Mouse (Mus musculus): ENCODE data around the gene Esx1.

The Esx1 gene

DNA sequence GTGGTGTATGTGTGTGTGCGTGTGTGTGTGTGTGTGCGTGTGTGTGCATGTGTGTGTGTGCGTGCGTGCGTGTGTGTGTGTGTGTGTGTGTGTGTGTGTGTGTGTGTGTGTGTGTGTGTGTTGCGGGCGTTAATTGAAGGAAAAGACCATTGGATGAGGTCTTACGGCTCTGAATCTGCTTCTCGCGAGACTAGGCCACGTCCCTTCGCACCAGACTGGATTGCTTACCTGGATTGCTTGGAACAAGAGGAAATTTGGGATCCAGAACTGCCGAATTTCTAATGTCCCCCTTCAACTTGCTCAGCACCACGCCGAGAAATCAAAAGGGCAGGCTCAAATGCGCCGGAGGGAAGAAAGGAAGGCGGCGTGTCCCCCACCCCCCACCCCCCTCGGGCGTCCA, at the start of gene Esx1:
TSS of gene Esx1 (minus strand) at position 366 of the 400 bp plus-strand sequence.
- in situ Hi-C loops (cut with MboI, MseI): loop anchor here (10.0 kb wide), 1 partner anchor 1833 kb away; no protein-coding TSS in a partner anchor

DNA sequence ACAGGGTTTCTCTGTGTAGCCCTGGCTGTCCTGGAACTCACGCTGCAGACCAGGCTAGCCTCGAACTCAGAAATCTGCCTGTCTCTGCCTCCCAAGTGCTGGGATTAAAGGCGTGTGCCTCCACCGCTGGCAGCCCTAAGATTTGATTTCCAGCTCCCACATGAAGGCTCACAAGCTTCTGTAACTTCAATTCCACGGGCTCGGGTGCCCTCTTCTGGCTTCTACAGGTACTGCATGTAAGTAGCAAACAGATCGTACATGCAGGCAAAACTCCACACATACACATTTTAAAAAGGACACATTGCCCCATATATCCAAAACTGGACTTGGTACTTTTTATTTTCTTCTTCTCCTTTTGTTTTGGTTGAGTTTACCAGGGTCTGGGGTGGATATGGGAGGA, 48.1 kb upstream of the Esx1 start:
- in situ Hi-C loops (cut with MboI, MseI): no loop called here

DNA sequence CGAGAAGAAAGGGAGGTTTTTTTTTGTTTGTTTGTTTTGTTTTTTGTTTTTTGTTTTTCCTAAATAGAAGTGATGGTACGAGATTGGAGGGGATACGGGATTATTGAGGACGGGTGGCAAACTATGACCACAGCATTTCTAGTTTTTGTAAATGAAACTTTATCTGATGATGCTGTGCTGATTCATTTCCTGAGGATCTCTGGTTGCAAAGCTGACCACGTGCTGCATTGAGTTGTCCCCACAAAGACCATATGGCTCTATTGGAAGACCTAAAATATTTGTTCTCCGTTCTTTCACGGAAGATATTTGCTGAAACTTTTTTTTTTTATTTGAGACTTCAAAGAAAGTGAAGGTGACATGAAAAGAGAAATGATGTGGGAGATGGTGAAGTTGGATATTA, 45.8 kb upstream of the Esx1 start:
- in situ Hi-C loops (cut with MboI, MseI): no loop called here

DNA sequence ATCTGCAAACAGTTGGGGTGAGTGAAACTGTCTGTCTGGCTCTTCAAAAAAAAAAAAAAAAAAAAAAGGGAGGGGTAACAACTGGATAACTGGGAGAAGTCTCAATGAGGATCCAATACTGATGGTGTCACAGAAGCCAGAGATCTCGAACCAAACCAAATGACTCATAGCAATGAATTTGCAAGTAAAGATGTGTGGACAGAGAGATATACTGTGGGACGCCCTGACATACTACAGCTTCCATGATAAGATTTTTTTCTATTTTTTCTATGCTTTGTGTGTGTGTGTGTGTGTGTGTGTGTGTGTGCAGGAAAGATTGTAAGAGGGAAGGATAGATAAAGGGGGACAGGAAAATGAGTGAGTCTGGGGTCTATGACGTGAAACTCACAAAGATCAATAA, 43.7 kb upstream of the Esx1 start:
- in situ Hi-C loops (cut with MboI, MseI): no loop called here

DNA sequence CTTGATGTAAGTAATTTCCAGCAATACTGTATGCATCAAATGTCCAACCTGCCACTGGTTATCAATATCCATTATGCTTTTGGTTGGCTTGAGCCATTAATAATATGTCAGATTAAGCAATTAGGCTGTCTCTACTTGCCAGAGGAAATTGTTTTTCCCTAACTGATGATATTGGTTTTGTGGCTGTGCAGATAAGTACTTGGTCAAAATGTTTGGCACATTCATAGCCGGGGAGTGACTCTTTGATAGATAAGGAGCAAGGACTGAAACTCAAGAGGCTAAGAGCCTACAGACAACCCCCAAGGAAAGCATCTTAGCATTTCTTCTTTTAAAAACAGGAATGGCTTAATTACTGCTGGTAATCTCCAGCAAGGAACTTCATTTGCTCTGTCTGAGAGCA, 40.8 kb upstream of the Esx1 start:
- in situ Hi-C loops (cut with MboI, MseI): no loop called here

DNA sequence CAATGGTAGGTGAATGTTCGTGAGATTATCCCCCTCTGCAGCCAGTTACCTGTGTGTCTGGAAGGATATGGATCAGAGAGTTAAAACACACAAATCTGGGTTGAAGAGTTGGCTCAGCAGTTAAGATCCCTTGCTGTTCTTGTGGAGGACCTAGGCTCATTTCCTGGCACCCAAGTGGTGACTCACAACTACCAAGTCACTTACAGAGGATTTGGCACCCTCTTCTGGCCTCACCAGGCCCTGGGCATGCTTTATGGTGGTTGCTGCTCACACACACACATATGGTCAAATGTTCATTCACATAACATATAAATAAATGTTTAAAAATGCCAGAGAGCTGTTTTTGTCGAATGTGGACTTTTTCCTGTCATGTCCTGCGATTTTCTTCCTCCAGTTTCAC, 39.1 kb upstream of the Esx1 start:
- in situ Hi-C loops (cut with MboI, MseI): no loop called here

DNA sequence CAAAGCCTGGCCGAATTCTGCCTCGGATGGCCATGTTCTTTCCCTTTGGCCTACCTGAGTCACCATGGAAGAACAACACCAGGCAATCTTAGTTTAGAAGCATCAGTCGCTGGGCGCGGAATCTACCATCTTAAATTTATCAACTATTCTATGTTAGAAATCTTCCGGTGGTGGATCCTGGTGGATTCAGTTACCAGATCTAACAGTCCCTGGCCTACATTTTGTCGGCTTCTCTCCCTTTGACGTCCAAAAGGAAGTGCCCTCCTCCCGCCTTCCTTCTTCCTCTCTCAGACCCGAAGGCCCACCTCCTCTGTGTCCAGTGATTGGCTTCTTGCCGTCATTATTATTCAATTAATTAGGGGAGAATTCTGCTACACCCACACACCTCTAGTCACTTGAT, 27.2 kb upstream of the Esx1 start:
- in situ Hi-C loops (cut with MboI, MseI): no loop called here

DNA sequence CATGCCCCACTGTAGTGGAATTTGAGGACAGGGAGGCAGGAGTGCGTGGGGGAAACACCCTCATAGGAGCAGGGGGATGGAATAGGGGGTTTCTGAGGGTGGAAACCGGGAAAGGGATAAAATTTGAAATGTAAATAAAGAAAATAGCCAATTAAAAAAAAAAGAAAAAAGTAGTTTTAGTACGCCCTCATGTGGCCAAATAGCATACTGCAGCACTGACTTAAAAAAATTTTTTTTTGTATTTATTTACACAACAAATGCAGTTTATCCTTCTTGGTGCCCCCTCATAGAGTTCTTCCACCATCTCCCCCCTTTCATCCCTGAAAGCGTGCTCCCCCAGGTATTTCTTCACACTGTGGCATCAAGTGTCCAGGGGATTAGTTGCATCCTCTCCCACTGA, 22.8 kb upstream of the Esx1 start:
- in situ Hi-C loops (cut with MboI, MseI): loop anchor here (5.0 kb wide), 1 partner anchor 47 kb away; no protein-coding TSS in a partner anchor

DNA sequence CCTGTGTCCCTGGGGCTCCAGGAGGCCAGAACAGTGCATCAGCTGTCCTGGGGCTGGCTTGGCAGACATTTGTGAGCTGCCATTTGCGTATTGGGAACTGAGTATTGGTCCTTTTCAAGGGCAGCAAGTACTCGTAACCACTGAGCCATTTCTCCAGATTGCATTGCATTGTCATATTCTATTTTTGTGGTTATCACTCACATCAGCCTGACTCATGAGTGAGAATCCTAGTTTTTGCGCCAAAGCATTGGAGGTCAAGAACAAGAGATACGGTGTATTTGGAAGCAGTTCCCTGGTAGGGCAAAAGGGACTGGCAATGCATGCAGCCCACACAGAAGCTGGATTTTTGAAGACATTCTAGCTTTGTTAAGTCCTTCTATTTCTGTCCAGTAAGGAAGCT, 21.8 kb upstream of the Esx1 start:
- in situ Hi-C loops (cut with MboI, MseI): loop anchor here (5.0 kb wide), 1 partner anchor 46 kb away; no protein-coding TSS in a partner anchor

DNA sequence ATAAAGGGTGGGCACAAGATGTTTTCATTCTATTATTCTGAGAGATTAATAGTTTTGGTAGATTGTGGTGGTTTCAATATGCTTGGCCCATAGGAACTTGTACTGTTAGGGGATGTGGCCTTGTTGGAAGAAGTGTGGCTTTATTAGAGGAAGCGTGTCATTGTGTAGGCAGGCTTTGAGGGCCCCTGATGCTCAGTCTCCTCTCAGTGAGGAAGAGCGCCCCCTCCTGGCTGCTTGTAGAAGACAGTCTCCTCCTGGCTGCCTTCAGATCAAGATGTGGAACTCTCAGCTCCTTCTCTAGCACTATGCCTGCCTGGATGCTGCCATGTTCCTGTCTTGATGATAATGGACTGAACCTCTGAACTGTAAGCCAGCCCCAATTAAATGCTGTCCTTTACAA, 20.7 kb upstream of the Esx1 start:
- in situ Hi-C loops (cut with MboI, MseI): loop anchor here (5.0 kb wide), 1 partner anchor 45 kb away; no protein-coding TSS in a partner anchor

DNA sequence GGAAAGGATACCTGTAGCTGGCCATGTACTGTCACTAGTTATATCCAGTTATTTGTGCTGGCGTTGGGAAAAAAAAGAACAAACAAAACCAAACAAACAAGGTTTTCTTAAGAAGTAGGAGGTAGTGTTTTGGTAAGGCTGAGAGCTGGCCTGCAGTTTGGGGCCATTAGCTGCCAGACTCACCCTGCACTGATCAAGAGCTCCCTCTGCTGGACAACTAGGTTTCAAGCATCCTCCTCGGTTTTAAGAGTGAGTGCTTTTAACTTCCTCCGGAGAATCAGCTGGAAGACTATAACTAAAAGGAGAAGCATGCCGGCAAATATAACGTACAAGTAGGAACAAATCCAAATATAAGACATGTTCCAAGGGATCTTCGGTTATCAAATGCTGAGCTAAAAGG, 19.8 kb upstream of the Esx1 start:
- in situ Hi-C loops (cut with MboI, MseI): loop anchor here (5.0 kb wide), 1 partner anchor 44 kb away; no protein-coding TSS in a partner anchor

DNA sequence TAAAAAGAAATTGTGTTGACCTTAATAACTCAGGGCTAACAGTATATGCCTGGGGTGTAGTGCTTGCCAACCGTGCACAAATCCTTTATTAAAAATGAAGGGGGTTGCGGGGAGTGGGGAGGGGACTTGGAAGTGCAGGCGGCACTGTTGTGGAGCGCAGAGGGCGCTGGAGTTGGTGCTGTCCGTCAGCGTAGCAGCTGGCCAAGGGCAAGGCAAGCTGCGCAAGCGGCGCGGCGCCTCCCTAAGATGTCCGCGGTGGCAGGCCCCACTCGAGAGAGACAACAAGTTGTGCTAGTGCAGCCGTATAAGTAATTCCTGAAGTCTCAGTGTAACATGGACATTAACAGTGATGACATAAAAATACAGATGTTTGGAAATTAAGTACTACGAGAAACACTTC, 5.7 kb upstream of the Esx1 start:
- in situ Hi-C loops (cut with MboI, MseI): loop anchor here (10.0 kb wide), 1 partner anchor 1827 kb away; no protein-coding TSS in a partner anchor

DNA sequence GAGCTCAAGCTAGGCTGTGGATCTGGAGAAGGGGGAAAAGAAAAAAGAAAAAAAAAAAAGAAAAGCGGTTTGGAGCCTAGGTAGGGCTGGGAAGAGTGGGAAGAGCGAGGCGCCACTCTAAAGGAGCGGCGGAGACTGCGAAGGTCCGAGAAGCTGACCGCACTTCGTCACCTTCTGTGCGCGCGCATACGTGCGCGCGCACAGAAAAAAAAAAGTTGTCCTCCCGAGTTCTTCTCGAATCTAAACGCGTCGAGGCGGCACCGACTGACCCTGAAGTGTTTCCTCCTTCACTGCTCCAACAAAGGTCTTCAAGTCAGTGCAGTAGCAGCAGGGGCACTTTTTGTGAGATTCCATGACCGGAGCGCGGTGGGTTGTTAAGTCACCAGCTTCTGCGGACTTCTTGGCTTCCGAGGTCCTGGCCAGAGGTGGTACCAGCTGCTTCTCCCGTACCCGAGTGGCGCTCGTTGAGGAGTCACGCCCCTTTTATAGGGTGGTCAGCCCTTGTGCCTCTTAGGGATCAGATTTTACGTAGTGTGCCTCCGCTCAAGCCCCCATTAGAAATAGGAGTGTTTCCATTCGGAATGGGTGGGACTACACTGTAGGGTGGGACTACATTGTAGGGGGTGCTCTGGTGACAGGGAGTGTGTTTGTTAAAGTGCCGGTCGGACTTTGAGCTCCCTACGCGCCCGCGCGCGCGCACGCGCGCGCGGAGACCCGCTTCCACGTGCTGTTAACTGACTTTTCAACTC, 2.0 kb downstream of the Esx1 start:
- in situ Hi-C loops (cut with MboI, MseI): loop anchor here (10.0 kb wide), 1 partner anchor 1835 kb away; no protein-coding TSS in a partner anchor

DNA sequence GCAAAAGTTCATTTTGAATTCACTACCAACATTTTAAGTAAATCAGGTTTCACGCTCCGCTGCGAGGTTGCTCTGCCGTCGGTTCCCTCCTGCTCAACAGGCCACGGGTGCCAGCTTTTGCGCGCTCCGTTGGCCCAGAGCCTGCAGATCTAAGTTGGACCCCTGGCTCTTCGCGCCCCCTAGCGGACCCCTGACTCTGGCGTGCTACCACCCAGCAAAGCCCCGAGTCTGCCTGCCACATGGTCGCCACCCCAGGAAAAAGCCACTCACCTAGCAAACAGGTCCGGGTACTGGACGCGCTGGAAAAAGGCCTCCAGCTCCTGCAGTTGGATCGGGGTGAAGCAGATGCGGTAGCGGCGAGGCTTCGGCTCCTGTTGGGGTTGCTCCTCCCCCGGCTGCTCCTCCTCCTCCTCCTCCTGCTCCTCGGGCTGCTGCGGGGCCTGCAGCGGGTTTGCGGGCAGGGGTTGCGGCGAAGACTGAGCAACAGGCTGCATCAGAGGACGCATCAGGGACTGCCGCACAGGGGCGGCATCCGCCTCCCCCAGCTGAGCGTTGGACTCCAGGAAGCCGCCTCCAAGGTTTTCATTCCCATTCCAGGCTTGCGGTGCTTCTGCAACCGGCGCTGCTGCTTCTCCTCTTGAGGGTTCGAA, 3.7 kb downstream of the Esx1 start:
- in situ Hi-C loops (cut with MboI, MseI): no loop called here

DNA sequence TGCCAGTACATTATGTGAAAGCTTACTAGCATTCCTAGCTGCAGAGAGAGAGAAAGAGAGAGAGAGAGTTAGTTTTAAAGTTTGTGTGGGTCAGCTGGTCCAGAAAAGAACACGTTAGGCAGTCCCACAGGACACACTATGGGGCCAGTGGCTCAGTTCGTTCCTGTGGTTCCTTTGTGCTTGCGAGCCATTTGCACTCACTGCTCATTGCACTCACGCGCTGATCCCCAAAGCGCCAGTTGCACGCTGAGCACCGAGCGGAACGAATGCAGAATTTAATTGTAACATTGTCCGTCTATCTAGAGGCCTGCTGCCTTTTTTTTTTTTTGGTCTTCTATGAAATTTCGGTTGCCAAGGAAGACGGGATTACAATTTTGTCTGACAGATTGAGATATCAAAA, 15.4 kb downstream of the Esx1 start:
- in situ Hi-C loops (cut with MboI, MseI): no loop called here

DNA sequence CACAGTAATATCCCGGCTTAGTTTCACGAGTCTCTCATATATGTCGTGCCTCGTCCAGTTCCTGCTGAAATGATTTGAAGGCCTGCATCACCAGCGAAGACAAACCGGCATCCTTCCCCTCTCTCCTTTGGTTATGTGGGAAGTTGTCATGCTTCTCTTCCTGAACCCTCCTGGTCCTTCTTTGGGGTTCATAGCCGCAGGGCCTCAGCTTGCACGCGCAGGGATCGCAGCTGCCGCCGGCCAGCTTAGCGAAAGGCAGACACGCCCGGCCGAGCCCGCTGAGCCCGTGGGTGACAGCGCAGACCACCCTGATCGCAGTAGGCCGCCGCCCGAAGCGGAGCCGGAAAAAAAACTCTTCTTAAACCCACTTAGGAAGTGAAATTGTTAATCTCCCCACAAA, 17.4 kb downstream of the Esx1 start:
- in situ Hi-C loops (cut with MboI, MseI): no loop called here

All from T-helper 2 cell (primary cell).